Mouse (Mus musculus) fat pad, adult 2 months (tissue): ENCODE data around the gene Gm45717.
A peak's percentile ranks its signal among the peaks of the same experiment; 100 is the strongest.
"Not testable (repeated sequence)": the region's sequence is repeated elsewhere in the genome, so short reads cannot be mapped to it uniquely, and the experiment has no call there.

Experiments used
- DNase-seq: peaks from one replicate; pipeline ENCODE4 v3.0.0-alpha.2; 2011; ENCODE audit warnings: low read depth, low spot score; ENCODE audit errors: extremely low read depth

Gene Gm45717

DNA sequence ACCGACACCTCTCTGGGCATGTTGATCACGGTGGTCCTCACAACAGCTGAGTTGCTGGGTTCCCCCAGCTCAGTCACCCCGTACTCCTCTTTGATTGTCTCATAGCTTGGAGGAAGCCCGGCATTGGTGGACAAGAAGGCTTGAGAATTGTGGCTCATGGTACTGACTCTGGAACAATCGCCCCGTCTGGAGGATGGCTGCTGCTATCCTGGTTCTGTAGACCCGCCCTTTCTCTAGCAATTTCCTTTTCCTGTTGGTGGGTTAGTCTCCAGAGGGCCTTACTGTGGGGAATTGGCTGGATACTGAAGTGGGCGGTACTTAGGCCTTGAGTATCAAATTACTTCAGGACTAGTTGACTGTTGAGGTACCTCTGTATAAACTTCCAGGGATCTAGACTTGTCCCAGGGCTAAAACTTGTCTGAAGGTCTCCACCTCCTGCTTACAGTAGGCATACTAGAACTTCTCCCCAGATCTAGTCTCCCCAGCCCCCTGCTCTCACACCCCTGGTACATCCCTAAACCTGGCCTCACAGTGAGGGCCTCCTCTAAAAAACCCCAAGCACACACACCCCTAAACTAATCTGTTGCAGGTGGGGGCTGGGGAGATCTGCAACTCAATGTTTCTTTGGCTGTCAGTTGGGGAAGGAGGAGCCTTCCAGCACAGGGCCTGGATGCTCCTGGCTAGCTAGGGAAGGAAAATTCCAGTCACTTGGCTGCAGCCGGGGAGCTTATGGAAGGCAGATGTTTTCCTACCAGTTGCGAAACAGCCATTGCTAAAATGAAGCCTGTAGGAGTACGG lies at the start of gene Gm45717, which contains the start of gene Ifitm2:
Gene Gm45717 (minus strand): TSS at position 180 of the 798 bp plus-strand sequence.
Gene Ifitm2 (minus strand): TSS at position 230 of the 798 bp plus-strand sequence.
- peak; percentile 95 for DNase-seq

- DNase-seq: peak; percentile 80
These were observed 47.7 kb upstream of the Gm45717 start for GRCm38 (mm10) chr7:141003248-141004010.

DNA sequence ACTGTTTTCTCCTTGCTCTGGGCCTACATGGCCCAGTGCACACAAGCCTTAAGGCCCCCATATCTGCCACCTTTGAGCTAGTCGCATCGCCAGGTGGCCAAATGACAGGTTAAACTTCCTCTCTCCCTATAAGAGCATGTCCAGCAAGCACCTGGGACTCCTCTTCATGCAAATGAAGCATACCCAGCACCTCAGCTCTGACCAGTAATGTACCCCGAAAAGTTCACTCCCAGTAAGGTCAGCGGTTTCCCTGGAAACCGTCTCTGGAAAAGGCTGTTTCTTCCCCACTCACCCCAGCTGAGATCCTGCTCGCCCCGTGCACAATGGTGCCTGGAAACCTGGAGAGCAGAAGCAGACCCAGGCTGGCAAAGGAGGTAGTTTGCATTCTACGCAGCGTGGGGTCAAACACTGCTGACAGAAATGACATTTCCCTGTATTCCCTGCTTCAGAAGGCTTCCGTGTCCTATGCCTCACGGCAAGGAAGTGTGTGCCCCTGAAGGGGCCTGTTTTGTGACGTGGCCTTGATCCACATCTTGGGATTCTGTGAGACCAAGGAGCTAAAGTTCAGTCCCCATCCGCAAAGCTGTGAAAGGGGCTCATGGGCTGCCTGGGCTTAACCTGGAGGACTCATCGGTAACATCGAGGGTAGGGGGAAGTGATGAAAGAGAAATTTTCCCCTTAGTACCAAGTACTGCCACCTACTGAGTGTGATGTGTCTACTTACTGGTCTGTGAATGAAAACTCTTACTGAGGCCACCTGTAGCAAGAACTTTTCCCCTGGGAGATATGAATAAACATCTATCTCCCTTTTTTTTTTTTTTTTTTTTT lies 45.4 kb upstream of the Gm45717 start:
- DNase-seq: no peak

DNA sequence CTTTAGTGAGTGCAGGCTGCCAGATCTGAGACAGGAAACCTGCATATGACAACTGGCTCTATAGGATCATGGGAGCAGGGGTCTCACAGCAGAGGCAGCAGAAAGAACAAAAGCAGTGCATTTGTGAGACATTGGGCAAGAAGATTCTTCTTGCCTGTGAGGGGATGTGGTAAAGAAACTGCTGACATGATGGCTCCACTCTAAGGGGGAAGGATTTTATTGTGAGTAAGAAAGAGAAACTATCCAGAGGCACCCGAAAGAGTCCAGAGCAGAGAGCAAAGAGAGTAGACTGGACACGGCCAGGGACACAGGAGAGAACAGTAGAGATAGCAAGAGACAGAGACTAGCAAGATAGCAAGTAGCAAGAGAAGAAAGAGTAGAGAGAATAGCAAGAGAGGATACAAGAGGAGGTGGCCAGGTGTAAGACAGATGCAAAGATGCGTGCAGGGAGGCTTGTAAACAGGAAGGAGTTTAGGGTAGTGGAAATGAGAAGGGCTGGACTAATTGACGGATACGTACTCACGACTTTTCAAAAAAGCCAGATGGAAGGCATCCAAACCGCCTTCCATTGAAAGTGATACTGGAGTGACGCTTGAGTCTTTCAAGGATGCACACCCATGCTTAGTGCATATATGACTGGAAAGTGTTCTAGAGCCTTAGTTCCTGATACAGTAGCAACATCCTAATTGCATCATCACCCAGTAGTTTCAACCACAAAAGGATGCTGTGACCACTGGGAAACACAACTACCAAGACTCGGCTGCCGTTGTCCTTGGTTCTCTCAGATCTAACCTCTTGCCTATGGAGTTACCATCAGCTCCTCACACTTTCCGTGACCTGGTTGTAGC lies 43.3 kb upstream of the Gm45717 start:
- no peak for DNase-seq

GRCm38 (mm10) chr7:140997817-140998216 lies 42.1 kb upstream of the Gm45717 start:
- DNase-seq: no peak

DNA sequence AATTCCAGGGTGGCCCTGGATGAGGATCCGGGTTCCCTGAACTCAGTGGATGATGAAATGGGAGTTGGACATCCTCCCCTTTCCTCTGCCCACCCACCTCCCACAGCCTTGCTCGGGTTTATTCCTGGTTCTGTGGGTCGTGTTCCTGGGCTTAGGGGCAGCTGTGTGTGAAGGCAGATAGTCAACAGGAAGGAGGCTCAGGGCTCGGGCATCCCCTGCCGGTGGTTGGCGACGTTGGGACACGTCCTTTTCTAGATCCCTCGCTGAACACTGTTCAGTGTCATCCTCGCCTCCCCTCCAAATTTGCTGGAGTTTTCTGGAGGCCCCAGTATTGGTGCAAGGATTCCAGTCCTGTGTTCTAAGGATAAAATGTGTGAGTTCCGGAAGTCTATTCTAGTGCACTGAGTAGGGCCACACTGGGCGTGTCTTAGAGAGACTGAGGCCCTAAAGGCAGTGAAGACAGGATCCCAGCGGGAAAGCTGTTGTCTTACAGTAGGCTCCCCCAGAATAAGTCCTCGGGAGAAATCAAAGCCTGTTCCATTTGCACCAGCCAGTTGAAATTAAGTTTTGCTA lies 35.5 kb upstream of the Gm45717 start:
- no peak for DNase-seq

DNA sequence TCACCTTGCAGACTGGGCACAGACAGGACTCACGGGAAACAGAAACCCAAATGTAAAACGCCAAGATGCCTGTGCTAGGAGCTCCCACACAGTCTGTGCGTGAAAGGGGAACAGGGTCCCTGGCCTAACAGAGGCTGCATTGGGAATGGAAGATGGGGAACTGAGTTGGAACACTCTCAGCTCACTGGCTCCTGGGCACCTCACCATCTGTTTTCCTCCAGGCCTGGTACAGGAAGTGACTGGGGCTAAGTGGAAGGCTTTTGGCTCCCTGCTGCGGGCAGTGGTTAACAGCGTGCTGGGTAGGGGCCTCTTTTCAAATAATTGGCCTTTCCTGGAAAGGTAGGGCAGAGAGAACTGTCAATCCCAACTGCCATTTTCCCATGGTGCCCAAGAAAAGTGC lies 34.9 kb upstream of the Gm45717 start:
- DNase-seq: no peak

- DNase-seq: no peak
These were observed 34.4 kb upstream of the Gm45717 start for GRCm38 (mm10) chr7:140990185-140990584.

DNA sequence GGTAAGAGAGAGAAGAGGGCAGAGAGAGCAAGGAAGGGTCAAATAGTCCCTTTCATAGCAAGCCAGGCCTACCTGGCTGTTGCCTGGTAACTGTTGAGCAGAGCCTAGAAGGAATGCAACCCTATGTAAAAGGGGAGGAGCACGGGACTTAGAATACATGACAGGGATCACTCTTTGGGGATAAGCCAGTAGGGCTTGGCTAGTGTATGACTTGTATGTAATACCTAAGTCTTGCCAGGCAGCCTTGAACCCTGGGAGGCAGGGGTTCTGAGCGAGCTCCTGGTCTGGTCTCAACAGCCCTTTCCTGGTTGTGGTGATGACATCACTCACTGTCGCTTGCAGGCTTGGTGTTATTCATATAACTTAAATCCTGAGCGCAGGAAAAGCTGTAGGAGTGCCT lies 33.3 kb upstream of the Gm45717 start:
- DNase-seq: peak; percentile 82

DNA sequence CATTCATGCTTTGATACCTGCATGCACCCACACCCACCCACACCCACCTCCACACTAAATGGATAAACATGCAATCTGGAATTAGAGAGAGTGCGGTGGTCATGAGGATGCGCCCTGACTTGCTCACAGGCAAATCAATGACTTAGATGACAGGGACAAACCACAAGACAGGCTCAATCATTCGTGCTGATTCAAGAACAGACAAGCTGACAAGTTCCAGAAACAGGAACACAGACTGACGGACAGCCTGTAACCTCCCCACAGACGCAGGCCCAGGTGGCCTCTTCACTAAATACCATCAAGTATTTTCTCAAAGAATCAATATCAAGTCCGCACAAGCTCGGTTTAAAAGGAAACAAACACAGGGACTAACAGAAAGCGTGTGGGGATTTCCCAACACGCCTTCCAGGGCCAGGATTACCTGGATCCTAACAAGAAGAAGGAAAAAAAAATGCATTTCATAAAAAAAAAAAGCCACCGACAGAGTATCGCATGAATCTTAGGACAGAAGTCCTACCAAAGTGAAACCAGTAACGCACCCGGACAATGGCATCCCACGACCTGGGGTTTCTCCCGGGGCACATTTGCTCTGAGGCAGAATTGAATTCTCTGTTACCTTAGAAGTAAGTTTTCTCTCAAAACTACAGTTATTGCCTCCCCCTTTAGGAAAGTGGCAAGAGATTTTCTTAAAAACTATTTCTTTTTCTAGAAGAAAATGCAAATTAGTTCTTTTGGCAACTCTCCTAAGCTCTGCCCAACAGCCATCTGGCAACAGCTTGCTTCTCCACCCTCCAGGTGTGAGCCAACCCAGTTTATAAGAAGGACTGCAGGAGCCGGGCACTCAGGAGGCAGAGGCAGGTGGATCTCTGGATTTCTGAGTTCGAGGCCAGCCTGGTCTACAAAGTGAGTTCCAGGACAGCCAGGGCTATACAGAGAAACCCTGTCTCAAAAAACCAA lies 31.7 kb upstream of the Gm45717 start:
- peak; percentile 78 for DNase-seq

- DNase-seq: no peak
These were observed 27.2 kb upstream of the Gm45717 start for GRCm38 (mm10) chr7:140982971-140983370.

- DNase-seq: no peak
These were observed 26.0 kb upstream of the Gm45717 start for GRCm38 (mm10) chr7:140981704-140982103.

GRCm38 (mm10) chr7:140976720-140977119 lies 21.0 kb upstream of the Gm45717 start:
- DNase-seq: not testable (repeated sequence)

DNA sequence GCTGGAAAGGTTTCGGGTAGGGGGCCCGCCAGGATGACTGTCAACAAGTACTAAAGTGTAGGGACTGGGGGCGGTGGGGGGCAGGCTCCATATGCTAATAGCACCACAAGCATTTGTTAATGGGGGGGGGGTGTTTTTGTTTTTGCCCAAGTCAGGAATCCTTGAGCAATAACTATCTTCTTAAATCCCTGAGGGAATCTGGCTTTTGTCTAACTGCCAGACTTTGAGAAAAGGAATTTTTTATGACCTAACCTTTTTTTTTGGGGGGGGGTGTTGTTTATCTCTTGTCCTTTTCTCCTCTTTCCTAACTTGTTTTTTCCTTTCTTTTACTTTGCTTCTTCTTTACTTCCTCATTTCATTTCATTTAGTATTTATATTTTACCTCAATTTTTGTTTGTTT lies 19.7 kb upstream of the Gm45717 start:
- no peak for DNase-seq

GRCm38 (mm10) chr7:140974940-140975339 lies 19.2 kb upstream of the Gm45717 start:
- no peak for DNase-seq

- no peak for DNase-seq
These were observed 17.8 kb upstream of the Gm45717 start for GRCm38 (mm10) chr7:140973396-140974165.

DNA sequence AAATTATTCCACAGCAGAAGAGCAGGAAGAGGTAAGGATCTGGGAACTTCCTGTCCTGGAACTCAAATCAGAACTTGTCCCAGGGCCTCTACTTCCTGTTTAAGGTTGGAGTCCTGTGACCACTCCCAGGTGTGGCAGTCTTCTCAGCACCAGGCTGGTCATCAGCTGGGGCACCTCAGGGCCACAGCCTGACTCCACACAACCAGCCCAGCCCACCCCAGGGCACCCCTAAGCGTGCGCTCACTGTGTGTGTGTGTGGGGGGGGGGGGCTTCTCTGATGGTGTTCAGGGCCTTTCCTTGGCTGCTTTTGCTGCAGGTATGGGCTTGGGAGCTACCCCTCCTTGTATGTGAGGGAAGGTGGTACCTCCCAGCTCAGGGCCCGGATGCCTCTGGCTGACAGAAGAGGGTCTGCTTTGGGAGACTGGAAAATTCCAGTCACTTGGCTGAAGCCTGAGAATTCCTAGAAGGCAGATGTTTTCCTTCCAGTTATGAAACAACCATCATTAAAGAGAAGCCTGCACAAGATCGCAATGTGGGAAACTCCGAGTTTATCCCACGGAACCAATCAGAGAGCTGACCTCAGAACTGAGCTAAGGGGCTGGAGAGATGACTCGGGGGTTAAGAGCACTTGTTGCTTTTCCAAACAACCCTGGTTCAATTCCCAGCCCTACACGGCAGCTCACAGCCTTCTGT lies 15.9 kb upstream of the Gm45717 start:
- DNase-seq: no peak
